Mouse (Mus musculus) cerebellum, adult 2 months (tissue): ENCODE data around the gene Mbtps2.

ENCODE experiments used
- CTCF ChIP-seq: fragments of 200-500 bp; IDR thresholded peaks from 2 replicates; pipeline ENCODE4 v1.5.1; 2011; ENCODE audit warnings: low read depth, mild to moderate bottlenecking, control low read depth, low read length, moderate library complexity, borderline replicate concordance; ENCODE audit not compliant: insufficient read depth
- POLR2A ChIP-seq: fragments of 200-500 bp; IDR thresholded peaks from 2 replicates; pipeline ENCODE4 v1.6.1; 2011; ENCODE audit warnings: low read length, control low read depth, borderline replicate concordance; ENCODE audit not compliant: insufficient read depth

- TF ChIP-seq POLR2A = no peak
- no peak for TF ChIP-seq CTCF
These were observed 47.9 kb upstream of the Mbtps2 start for GRCm38 (mm10) chrX:157646399-157646798.
